Mouse (Mus musculus) liver, embryonic 13.5 days (tissue): ENCODE results near the gene Rpl32. TPM values are rescaled to one million over a fixed set of nuclear protein-coding genes. Genes with fewer than 3 reads are reported as not detected.
"Not testable (repeated sequence)": the region's sequence is repeated elsewhere in the genome, so short reads cannot be mapped to it uniquely, and the experiment has no call there.

Experiments
- ATAC-seq: fragments of 200-750 bp; cut with Nextera tagmentation; 2 replicates; pipeline ENCODE4 v1.8.0; 2017; ENCODE audit warnings: low read depth, mild to moderate bottlenecking, moderate number of reproducible peaks, moderate library complexity
- DNase-seq: peaks from one replicate; pipeline ENCODE4 v3.0.0; 2022
- H3K27ac ChIP-seq: fragments of 300-500 bp; sonication (generic); 2 replicates; pipeline ENCODE4 v1.5.1; 2015; ENCODE audit warnings: moderate library complexity, mild to moderate bottlenecking, inconsistent platforms
- H3K27me3 ChIP-seq: fragments of 300-500 bp; sonication (generic); 2 replicates; pipeline ENCODE4 v1.6.1; 2015; ENCODE audit warnings: mild to moderate bottlenecking, inconsistent platforms
- H3K36me3 ChIP-seq: fragments of 300-500 bp; sonication (generic); 2 replicates; pipeline ENCODE4 v1.6.1; 2015; ENCODE audit warnings: mild to moderate bottlenecking, inconsistent platforms
- H3K4me1 ChIP-seq: fragments of 300-500 bp; sonication (generic); replicated peaks from 2 replicates; pipeline ENCODE4 v1.6.1; 2015; ENCODE audit warnings: inconsistent platforms
- H3K4me2 ChIP-seq: fragments of 300-500 bp; sonication (generic); 2 replicates; pipeline ENCODE4 v1.6.1; 2015; ENCODE audit warnings: inconsistent platforms, mild to moderate bottlenecking, moderate library complexity
- H3K4me3 ChIP-seq: fragments of 300-500 bp; sonication (generic); replicated peaks from 2 replicates; pipeline ENCODE4 v1.5.1; 2015; ENCODE audit warnings: mild to moderate bottlenecking, inconsistent platforms
- H3K9ac ChIP-seq: fragments of 300-500 bp; sonication (generic); 2 replicates; pipeline ENCODE4 v1.6.1; 2015; ENCODE audit warnings: mild to moderate bottlenecking, inconsistent platforms
- H3K9me3 ChIP-seq: fragments of 300-500 bp; sonication (generic); replicated peaks from 2 replicates; pipeline ENCODE4 v1.6.1; 2016; ENCODE audit warnings: inconsistent platforms
- WGBS: fragments of 180-500 bp; shearing (Covaris S2); methylation state at CpG from one replicate; pipeline ENCODE4 v1.1.7; 2015; ENCODE audit not compliant: insufficient replicate concordance; 5-methylcytosine and 5-hydroxymethylcytosine counted together
- polyA plus RNA-seq: library from polyadenylated mRNA; unstranded; fragments of >200 nt; fragmentation: Nextera tagmentation; extraction: Ambion mirVana; gene quantifications from 2 replicates; pipeline ENCODE4 v1.2.1, GENCODE M21; 2015

Rpl32 gene
- polyA plus RNA-seq, 1 experiment from 2014 or later: 1,700 TPM

DNA sequence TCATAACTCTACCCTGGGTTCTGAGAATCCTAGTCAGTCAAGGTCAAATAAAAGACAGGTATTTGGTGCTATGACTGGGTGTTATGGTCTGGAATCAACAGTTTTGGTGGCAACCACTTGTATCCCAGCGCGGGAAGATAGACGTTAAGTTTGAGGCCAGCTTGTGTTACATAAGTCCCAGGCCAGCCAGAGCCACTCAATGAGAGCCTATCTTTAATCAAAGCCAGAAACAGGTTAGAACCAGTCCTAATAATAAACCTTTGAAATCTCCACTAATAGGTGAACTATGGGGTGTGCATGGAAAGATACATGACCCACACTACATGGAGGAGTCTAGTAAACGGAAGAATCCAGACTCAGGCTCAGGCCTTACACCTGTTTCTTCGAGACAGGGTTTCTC lies 30.2 kb upstream of the Rpl32 start:
- no peak overlapping the region for H3K27ac ChIP-seq
- WGBS: 67% methylated on average over 5 of the region's 5 CpGs
- peak overlapping the region; percentile 51 for H3K4me3 ChIP-seq
- H3K27me3 ChIP-seq: no peaks in the 10 kb centered on the region
- peaks cover 20% of the 10 kb centered on the region for H3K4me1 ChIP-seq
- ATAC-seq (peak; percentile 33), DNase-seq (no peak)
- H3K9ac ChIP-seq: no peak overlapping the region
- H3K36me3 ChIP-seq: peaks cover 25% of the 10 kb centered on the region
- no peaks in the 10 kb centered on the region for H3K9me3 ChIP-seq
- peak overlapping the region; percentile 78 for H3K4me2 ChIP-seq

DNA sequence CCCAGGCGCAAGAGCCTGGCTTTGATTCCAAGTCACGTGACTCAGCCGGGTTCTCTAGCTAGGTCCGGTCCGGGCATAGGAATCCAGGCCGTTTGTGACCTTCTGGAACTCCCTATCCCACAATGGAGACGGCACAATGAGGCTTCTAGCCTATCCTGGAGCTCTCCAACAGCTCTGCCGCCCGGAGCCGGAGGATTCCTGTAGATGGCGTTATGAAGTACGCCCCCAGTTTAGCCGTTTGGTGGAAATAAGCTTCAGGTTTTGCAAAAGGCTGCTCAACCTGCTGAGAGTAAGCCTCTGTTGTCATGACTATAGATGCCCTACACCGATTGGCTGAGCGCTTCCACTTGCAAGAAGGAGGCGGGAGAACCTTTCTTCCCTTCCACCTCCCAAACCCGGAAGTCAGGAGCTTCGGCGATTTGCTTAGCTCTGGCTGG lies 29.6 kb upstream of the Rpl32 start, which contains the start of gene Efcab12:
Gene Efcab12 (minus strand): TSS at position 252 of the 437 bp plus-strand sequence.
- ATAC-seq (peak; percentile 88), DNase-seq (peak; percentile 52)
- peak within 1 kb of the TSS; percentile 78 for H3K4me2 ChIP-seq
- H3K9ac ChIP-seq: peak within 1 kb of the TSS; percentile 54
- peaks cover 22% of the 10 kb centered on the region for H3K4me1 ChIP-seq
- no peaks in the 10 kb centered on the region for H3K27me3 ChIP-seq
- no peak within 1 kb of the TSS for H3K27ac ChIP-seq
- peaks cover 19% of the 10 kb centered on the region for H3K36me3 ChIP-seq
- H3K9me3 ChIP-seq: no peaks in the 10 kb centered on the region
- H3K4me3 ChIP-seq: peak within 1 kb of the TSS; percentile 51
- 8% methylated on average over 19 of the region's 19 CpGs for whole genome bisulfite sequencing

DNA sequence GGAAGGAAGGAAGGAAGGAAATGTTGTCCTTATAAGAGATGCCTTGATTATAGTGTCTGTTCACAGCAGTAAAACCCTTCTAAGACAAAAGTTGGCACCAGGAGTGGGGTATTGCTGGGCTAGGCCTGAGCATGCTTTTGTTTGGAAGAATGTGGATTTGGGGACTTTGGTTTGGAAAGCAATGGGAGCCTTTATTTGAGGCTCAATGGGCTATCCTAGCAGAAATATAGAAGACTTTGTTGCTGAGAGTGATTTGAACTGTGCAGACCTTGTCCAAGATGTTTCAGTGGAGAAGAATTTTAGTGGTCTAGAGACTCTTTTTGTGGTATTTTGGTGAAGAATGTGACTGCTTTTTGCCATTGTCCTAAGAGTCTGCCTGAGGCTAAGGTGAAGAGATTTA lies 25.3 kb upstream of the Rpl32 start:
- no peak overlapping the region for H3K4me2 ChIP-seq
- ATAC-seq: no peak
- no peaks in the 10 kb centered on the region for H3K27me3 ChIP-seq

DNA sequence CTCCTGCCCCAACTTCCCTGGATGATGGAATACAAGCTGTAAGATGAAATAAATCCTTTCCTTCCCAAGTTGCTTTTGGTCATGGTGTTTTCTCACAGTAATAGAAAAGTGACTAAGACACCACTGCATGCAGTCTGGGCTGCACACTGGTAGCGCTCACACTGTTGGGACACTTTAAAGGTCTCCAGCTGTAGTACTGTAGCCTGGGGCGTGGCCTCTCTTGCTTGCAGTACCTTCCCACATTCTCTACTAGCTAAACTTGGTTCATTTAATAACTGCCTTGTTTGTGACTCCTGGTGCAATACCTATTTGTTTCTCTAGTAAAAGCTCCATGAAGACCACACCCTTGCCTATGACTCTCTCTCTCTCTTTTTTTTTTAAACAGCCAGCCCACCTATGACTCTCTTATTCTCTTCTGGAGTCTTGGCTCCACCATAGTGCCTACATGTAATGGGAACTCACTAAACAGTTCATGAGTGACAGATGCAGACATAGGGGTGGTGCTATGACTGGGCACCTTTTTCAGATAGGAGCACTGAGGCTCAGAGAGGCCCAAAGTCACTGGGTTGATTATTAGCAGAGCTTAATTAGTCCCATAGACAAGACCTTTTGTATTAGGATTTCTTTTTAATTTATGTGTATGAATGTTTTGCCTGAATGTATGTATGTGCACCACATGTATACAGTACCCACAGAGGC lies 23.8 kb upstream of the Rpl32 start:
- 82% methylated on average over 2 of the region's 2 CpGs for WGBS
- DNase-seq: no peak
- 0 out of 2 replicates have a peak overlapping the region, but pooled peaks have one; percentile 9 for H3K9ac ChIP-seq
- H3K27ac ChIP-seq: peak overlapping the region; percentile 50
- H3K27me3 ChIP-seq: no peaks in the 10 kb centered on the region
- no peaks in the 10 kb centered on the region for H3K36me3 ChIP-seq
- H3K9me3 ChIP-seq: no peaks in the 10 kb centered on the region
- no peak overlapping the region for H3K4me2 ChIP-seq
- H3K4me1 ChIP-seq: peaks cover 38% of the 10 kb centered on the region
- H3K4me3 ChIP-seq: no peak overlapping the region
- peak; percentile 74; the same call in 1 of the 2 replicates for ATAC-seq

More for the DNA sequence above, 25.3 kb upstream of the Rpl32 start:
- Histone ChIP-seq H3K4me3 (no peak overlapping the region), H3K36me3 (no peaks in the 10 kb centered on the region), H3K9ac (no peak overlapping the region), H3K9me3 (no peaks in the 10 kb centered on the region), H3K27ac (no peak overlapping the region), H3K4me1 (peaks cover 50% of the 10 kb centered on the region)
- no peak for DNase-seq

DNA sequence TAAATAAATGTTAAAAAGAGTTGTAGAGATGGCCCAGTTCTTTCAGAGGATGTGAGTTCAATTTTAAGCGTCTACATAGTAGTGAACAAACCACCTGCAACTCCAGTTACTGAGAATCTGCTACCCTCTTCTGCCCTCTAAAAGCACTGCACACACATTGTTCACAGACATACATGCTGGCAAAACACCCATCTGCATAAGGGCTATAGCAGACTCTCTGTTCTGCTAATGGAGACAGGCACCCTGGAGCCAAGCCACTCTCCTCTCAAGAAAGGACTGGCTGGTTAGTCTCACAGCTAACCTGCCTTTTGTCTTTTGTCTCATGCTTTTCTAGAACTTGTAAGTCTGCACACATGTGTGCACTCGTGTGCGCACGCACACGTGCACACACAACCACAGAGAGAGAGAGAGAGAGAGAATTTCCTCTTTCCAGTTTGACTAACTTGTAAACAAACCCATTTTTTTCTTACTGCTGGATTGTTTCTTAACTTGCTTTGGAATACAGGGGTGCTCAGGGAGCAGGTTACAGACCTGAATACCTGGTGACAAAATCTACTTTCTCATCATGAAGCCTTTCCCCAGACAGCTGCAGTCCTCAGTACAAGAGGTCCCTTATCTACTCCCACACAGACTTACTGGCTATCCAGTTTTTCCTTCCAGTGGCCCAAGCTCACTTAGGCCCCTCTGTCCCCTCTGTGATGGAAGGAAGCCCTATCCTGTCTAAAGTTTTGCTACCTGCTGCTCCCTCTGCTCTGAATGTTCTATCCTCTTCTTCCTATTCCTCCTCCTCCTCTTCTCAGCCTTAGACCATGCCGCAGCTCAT lies 22.4 kb upstream of the Rpl32 start:
- Histone ChIP-seq H3K36me3 (no peaks in the 10 kb centered on the region), H3K9me3 (no peaks in the 10 kb centered on the region), H3K27me3 (no peaks in the 10 kb centered on the region), H3K27ac (peak overlapping the region; percentile 15; the same call in 1 of the 2 replicates), H3K4me1 (peaks cover 38% of the 10 kb centered on the region), H3K4me2 (no peak overlapping the region), H3K9ac (no peak overlapping the region), H3K4me3 (no peak overlapping the region)
- WGBS: 74% methylated on average over 6 of the region's 6 CpGs
- ATAC-seq: peak; percentile 47
- DNase-seq: no peak

DNA sequence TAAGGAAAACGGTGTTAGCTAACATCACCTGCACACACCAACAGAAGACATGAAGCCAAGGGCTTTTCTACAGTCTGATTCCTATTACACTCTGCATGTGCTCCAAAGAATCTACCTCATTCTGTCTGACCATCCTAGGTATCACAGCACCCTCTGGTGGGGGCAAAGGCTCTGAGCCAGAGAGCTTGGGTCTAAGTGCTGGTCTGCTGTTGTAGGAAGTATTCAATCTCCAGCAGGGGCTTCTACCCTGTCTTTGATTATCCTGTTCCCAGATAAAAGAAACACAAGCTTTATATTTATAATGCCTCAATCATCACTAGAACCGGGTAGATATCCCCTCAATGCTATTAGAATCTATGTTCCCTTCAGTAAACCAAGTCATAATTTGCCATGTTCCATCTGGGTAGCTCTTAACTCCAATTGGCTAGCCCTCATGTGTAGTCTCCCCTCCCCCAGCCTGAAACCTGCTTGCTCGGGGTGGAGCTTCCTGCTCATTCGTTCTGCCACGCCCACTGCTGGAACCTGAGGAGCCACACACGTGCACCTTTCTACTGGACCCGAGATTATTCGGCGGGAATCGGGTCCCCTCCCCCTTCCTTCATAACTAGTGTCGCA lies 15.4 kb upstream of the Rpl32 start:
- WGBS: 2% methylated on average over 6 of the region's 11 CpGs
- peaks cover 47% of the 10 kb centered on the region for H3K4me1 ChIP-seq

DNA sequence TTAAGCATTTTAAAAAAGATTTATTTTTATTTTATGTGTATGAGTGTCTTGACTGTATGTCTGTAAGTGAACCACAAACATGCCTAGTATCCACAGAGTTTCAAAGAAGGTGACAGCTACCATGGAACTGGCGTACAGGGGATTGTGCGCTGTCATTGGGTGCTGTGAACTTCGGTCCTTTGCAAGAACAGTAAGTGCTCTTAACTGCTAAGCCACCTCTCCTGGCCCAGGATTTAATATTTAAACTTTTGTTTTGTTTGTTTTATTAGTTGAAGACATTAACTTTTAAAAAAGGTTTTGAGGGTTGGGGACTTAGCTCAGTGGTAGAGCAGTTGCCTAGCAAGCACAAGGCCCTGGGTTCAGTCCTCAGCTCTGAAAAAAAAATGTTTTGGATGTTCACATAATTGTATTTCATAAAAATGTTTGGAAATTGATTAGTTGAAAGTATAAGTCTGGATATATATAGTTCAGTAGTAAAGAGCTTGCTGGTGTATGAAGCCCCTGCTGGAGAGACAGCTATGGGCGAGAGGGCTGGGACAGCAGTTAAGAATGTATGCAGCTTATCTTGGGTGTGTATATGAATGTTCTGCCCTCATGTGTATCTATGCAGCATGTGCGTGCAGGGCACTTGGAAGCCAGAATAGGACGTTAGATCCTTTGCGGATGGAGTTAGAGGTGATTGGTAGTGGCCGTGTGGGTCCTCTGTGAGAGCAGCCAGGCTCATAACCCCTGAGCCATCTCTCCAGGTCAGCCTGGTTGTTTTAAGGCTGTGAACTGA lies 12.9 kb upstream of the Rpl32 start:
- H3K4me1 ChIP-seq: peaks cover 47% of the 10 kb centered on the region
- DNase-seq (no peak), ATAC-seq (peak; percentile 79)
- no peaks in the 10 kb centered on the region for H3K9me3 ChIP-seq
- no peaks in the 10 kb centered on the region for H3K36me3 ChIP-seq
- no peak overlapping the region; the same call in 1 of the 2 replicates for H3K4me3 ChIP-seq
- peak overlapping the region; percentile 73 for H3K27ac ChIP-seq
- peak overlapping the region; percentile 37 for H3K4me2 ChIP-seq
- WGBS: 50% methylated on average over 8 of the region's 8 CpGs
- H3K9ac ChIP-seq: peak overlapping the region; percentile 37
- H3K27me3 ChIP-seq: no peaks in the 10 kb centered on the region

More for the DNA sequence above, 15.4 kb upstream of the Rpl32 start:
- H3K27ac ChIP-seq: peak overlapping the region; percentile 69
- H3K27me3 ChIP-seq, H3K36me3 ChIP-seq, H3K9me3 ChIP-seq: not testable (repeated sequence)
- peak; percentile 93 for ATAC-seq
- peak; percentile 42 for DNase-seq
- peak overlapping the region; percentile 42 for H3K9ac ChIP-seq
- peak overlapping the region; percentile 48 for H3K4me2 ChIP-seq
- peak overlapping the region; percentile 26 for H3K4me3 ChIP-seq

DNA sequence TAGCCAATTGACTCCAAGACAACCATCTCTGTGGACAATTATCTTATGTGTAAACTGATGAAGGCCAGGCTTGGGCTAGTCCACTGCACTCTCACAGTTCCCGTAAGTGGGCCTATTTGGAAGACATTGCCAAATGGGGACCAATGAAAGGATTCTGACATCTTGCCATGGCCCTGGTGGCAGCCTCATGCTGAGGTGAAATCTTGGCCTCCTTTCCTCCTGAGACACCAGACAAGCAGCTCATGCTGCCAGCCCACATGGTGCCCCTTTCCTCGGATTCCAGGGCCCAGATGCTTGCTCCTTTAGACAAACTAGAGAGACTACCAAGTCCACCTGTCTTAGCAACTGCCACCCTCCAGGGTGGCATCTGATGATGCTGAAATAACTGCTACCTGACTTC lies 9.6 kb upstream of the Rpl32 start:
- H3K27ac ChIP-seq: no peak overlapping the region
- no peak overlapping the region for H3K4me3 ChIP-seq
- WGBS: 74% methylated on average over 2 of the region's 2 CpGs
- DNase-seq (no peak), ATAC-seq (no peak)
- H3K27me3 ChIP-seq: no peaks in the 10 kb centered on the region
- H3K9me3 ChIP-seq: no peaks in the 10 kb centered on the region
- H3K9ac ChIP-seq: no peak overlapping the region
- H3K36me3 ChIP-seq: no peaks in the 10 kb centered on the region
- H3K4me1 ChIP-seq: peaks cover 50% of the 10 kb centered on the region
- no peak overlapping the region for H3K4me2 ChIP-seq

DNA sequence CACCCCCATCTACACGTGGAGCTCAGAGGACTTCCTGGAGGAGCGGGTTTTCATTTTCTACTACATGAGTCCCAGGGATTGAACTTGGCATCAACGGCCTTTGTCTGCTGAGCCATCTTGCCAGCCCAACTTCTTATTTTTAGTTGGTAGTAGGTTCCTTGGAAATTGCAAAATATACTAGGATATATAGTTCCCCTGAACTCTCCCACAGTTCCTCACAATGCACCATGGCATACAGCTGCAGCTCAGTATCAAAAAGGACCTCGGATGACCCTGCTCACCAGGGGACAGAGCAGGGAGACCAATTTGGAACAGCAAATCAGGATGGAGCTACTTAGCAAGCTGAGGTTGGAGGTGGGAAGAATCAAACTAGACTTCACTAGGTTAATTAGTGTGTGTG lies 6.5 kb upstream of the Rpl32 start:
- Histone ChIP-seq H3K4me1 (peaks cover 22% of the 10 kb centered on the region), H3K4me2 (no peak overlapping the region), H3K9ac (no peak overlapping the region), H3K9me3 (no peaks in the 10 kb centered on the region), H3K27me3 (no peaks in the 10 kb centered on the region), H3K4me3 (no peak overlapping the region), H3K36me3 (no peaks in the 10 kb centered on the region), H3K27ac (no peak overlapping the region)
- ATAC-seq (no peak), DNase-seq (no peak)
- WGBS: 60% methylated on average over 4 of the region's 4 CpGs

DNA sequence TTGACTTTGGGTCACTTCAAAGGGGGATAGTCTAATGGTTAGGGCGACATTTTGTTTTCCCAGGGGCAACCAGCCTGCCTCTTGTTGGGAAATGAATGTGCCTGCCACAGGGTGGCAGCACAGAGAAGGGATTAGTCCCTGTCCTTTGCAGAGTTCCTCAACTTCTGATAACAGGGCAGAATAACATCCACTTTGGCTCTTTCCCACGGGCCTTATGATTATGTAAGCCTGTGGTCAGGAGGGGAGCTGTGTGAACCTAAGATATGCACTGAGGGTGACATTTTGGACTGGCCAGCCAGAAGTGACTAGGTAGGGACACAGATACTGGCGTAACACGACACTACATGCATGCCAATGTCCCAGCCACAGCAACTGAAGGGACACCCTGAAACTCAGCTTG lies 5.6 kb upstream of the Rpl32 start:
- H3K27ac ChIP-seq: peak overlapping the region; percentile 35
- ATAC-seq (peak; percentile 74), DNase-seq (peak; percentile 54)
- H3K4me3 ChIP-seq: no peak overlapping the region
- no peaks in the 10 kb centered on the region for H3K27me3 ChIP-seq
- H3K4me2 ChIP-seq: peak overlapping the region; percentile 25; the same call in 1 of the 2 replicates
- no peaks in the 10 kb centered on the region for H3K36me3 ChIP-seq
- 13% methylated on average over 4 of the region's 4 CpGs for WGBS
- H3K9me3 ChIP-seq: no peaks in the 10 kb centered on the region
- H3K9ac ChIP-seq: peak overlapping the region; percentile 43; the same call in 1 of the 2 replicates
- peaks cover 18% of the 10 kb centered on the region for H3K4me1 ChIP-seq
